ENCODE assay signal across 9 mouse cellular contexts in the genomic region with DNA sequence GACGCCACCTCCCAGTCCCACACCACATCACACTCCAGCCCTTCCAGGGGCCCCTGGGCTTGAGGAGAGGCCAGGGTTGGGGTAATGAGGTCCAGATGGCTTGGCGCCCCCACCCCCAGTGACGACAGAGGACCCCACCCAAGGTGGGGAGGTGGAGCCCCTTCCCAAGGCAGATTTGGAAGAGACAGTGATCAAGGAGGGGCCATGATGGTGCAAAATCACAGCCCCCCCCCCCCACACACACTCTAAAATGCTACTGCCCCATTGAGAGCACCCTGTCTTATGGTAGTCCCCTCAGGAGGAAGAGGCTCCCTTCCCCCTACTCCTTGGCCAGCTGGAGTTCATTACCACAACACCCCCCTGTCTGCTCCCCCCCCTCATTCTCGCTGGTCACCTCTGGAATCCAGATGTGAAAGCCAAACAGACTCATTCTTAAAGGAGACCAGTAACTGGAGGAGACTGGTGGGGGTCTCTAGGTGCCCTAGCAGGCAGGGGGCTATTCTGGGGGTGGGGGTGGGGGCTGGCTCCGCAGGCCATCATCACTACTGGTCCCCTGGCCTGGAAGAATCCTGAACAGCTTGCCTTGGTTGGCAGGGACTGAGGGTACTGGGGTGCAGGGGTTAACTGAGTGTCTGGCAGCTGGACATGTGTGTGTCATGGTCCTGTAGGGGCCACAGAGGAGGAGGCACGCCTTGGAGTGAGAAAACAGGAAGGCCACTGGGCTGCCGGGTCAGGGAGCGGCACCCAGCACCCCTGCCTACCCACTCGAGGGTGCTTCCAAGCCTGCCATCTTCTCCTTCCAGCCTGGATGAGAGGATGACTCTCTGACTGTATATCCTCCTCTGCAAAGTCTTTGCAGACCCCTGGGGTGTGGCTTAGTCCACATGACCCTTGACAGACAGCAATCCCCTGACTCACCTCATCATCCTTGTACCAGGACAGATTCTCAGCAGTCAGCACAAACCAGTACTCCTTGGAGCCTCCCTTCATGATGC. TPM values are rescaled to one million over a fixed set of nuclear protein-coding genes. Genes with fewer than 3 reads are reported as not detected.
DNase-seq lines count a peak whose midpoint lies in the region; ATAC-seq and TF ChIP-seq lines count a peak whose summit lies in the region.
"Had no signal": no experiment of that assay in that cellular context is flagged by ENCODE, and none has a peak within 500 bp of the region (broad histone marks: within the 10 kb centered on the region; RNA-seq: fewer than 3 reads in every experiment).

No protein-coding gene starts in this region.

- no peaks in the 10 kb centered on the region for H3K36me3 ChIP-seq in forebrain, embryonic 11.5 days (ENCODE audit: control insufficient read depth, insufficient read depth, low read length)
- H3K36me3 ChIP-seq in forebrain, embryonic 15.5 days = peaks cover 2% of the 10 kb centered on the region; the same call in 1 of the 2 replicates
- peaks cover 25% of the 10 kb centered on the region; the same call in 1 of the 2 replicates for H3K36me3 ChIP-seq in intestine, postnatal 0 days (ENCODE audit: control insufficient read depth, insufficient read depth)
- H3K36me3 ChIP-seq: liver, embryonic 15.5 days had no signal

- no peaks in the 10 kb centered on the region for H3K27me3 ChIP-seq in forebrain, embryonic 11.5 days (ENCODE audit: control insufficient read depth, insufficient read depth, low read length)
- no peaks in the 10 kb centered on the region for H3K27me3 ChIP-seq in forebrain, embryonic 15.5 days
- H3K27me3 ChIP-seq in intestine, postnatal 0 days (replicated peaks; ENCODE audit: control insufficient read depth, insufficient read depth, low read length) = no peaks in the 10 kb centered on the region

- peaks cover 9% of the 10 kb centered on the region; the same call in 1 of the 2 replicates for H3K4me1 ChIP-seq in forebrain, embryonic 11.5 days (replicated peaks; ENCODE audit: control insufficient read depth, insufficient read depth, low read length)
- H3K4me1 ChIP-seq in forebrain, embryonic 15.5 days = peaks cover 31% of the 10 kb centered on the region
- no peaks in the 10 kb centered on the region for H3K4me1 ChIP-seq in intestine, postnatal 0 days (replicated peaks; ENCODE audit: control insufficient read depth, insufficient read depth, low read length)
- H3K4me1 ChIP-seq: liver, embryonic 15.5 days had no signal

- no peak overlapping the region for H3K9ac ChIP-seq in forebrain, embryonic 11.5 days (ENCODE audit: low read length)
- H3K9ac ChIP-seq in forebrain, embryonic 15.5 days (replicated peaks) = no peak overlapping the region
- no peak overlapping the region for H3K9ac ChIP-seq in intestine, postnatal 0 days (ENCODE audit: low read depth, low read length)
- H3K9ac ChIP-seq: liver, embryonic 15.5 days had no signal

- TF ChIP-seq CTCF in intestine, postnatal 0 days (IDR thresholded peaks at IDR 0.05; ENCODE audit: low read depth) = no peak

- WGBS in forebrain, embryonic 11.5 days = 53% methylated on average over 9 of the region's 9 CpGs
- WGBS in forebrain, embryonic 15.5 days = 68% methylated on average over 9 of the region's 9 CpGs
- WGBS in intestine, postnatal 0 days = 49% methylated on average over 9 of the region's 9 CpGs

- peak; percentile 69 for DNase-seq in forebrain, embryonic 11.5 days (ENCODE audit: low spot score)
- DNase-seq in 3T3-L1 (ENCODE audit: low read depth, low spot score) = peak; percentile 95
- DNase-seq in gastrocnemius, postnatal 25 days = peak; percentile 75
- no peak for DNase-seq in frontal cortex, postnatal 25 days (ENCODE audit: low spot score in 2 of 2)
- DNase-seq in layer of hippocampus, adult 8-10 months (ENCODE audit: low spot score in 2 of 2) = no peak
- no peak for DNase-seq in left cerebral cortex, adult 18-20 months (ENCODE audit: low spot score in 2 of 2)

- no peaks in the 10 kb centered on the region for H3K9me3 ChIP-seq in forebrain, embryonic 11.5 days (ENCODE audit: control insufficient read depth, low read length)
- H3K9me3 ChIP-seq in forebrain, embryonic 15.5 days = no peaks in the 10 kb centered on the region
- H3K9me3 ChIP-seq in intestine, postnatal 0 days (ENCODE audit: control insufficient read depth) = no peaks in the 10 kb centered on the region
- H3K9me3 ChIP-seq: liver, embryonic 15.5 days had no signal

- ATAC-seq in forebrain, embryonic 11.5 days (replicated peaks; ENCODE audit: low FRiP score) = no peak
- no peak for ATAC-seq in forebrain, embryonic 15.5 days (replicated peaks)
- no peak for ATAC-seq in intestine, postnatal 0 days

- no peak overlapping the region for H3K4me2 ChIP-seq in forebrain, embryonic 11.5 days (ENCODE audit: low read depth, low read length, severe bottlenecking)
- H3K4me2 ChIP-seq in forebrain, embryonic 15.5 days (replicated peaks) = no peak overlapping the region
- H3K4me2 ChIP-seq in intestine, postnatal 0 days (replicated peaks; ENCODE audit: low read depth) = peak overlapping the region; percentile 13; the same call in 1 of the 2 replicates
- H3K4me2 ChIP-seq: liver, embryonic 15.5 days had no signal

- no peak overlapping the region for H3K4me3 ChIP-seq in forebrain, embryonic 11.5 days (ENCODE audit: low read depth, low read length)
- H3K4me3 ChIP-seq in forebrain, embryonic 15.5 days = no peak overlapping the region
- no peak overlapping the region for H3K4me3 ChIP-seq in intestine, postnatal 0 days (ENCODE audit: low read depth, low read length)
- H3K4me3 ChIP-seq: liver, embryonic 15.5 days had no signal

- H3K27ac ChIP-seq in forebrain, embryonic 11.5 days (ENCODE audit: low read depth, low read length) = peak overlapping the region; percentile 21; the same call in 1 of the 2 replicates
- H3K27ac ChIP-seq in forebrain, embryonic 15.5 days (replicated peaks) = no peak overlapping the region
- peak overlapping the region; percentile 46 for H3K27ac ChIP-seq in intestine, postnatal 0 days (ENCODE audit: low read depth, low read length)
- H3K27ac ChIP-seq: liver, embryonic 15.5 days had no signal

RNA-seq across cellular contexts. Expression of a gene that starts 32.0 kb away (rescaled TPM):
- 345 and 373 TPM in 2 replicates for polyA plus RNA-seq in forebrain, embryonic 11.5 days (2014; fragmentation: Nextera tagmentation; extraction: Ambion mirVana)
- 369 and 379 TPM in 2 replicates for polyA plus RNA-seq in forebrain, embryonic 15.5 days (2015; fragmentation: Nextera tagmentation; extraction: Ambion mirVana)
- total RNA-seq in gastrocnemius, postnatal 25 days (2021) = 100 to 1,000 TPM; 112 to 120 TPM
- 255 and 271 TPM in 2 replicates for polyA plus RNA-seq in intestine, postnatal 0 days (2015; fragmentation: Nextera tagmentation; extraction: Ambion mirVana)
- total RNA-seq in layer of hippocampus, adult 8-10 months (2022) = 100 to 1,000 TPM; 192 to 208 (median 196) TPM
- total RNA-seq in left cerebral cortex, adult 18-20 months (2021) = 100 to 1,000 TPM; 205 to 210 TPM

RNA-seq across cellular contexts. Expression of a gene that starts 32.2 kb away (rescaled TPM):
- 62.6 and 69.0 TPM in 2 replicates for polyA plus RNA-seq in forebrain, embryonic 11.5 days (2014; fragmentation: Nextera tagmentation; extraction: Ambion mirVana)
- polyA plus RNA-seq in forebrain, embryonic 15.5 days (2015; fragmentation: Nextera tagmentation; extraction: Ambion mirVana) = 54.0 and 55.3 TPM in 2 replicates
- total RNA-seq in gastrocnemius, postnatal 25 days (2021) = 10 to 100 TPM; 25.1 to 27.7 TPM
- 20.1 and 20.7 TPM in 2 replicates for polyA plus RNA-seq in intestine, postnatal 0 days (2015; fragmentation: Nextera tagmentation; extraction: Ambion mirVana)
- total RNA-seq in layer of hippocampus, adult 8-10 months (2022) = 100 to 1,000 TPM in 1 of 4 experiments, 10 to 100 TPM in 3; 82.9 to 103 (median 90.5) TPM
- total RNA-seq in left cerebral cortex, adult 18-20 months (2021) = 10 to 100 TPM; 66.4 to 78.3 TPM

RNA-seq across cellular contexts. Expression of a gene that starts 32.7 kb away (rescaled TPM):
- polyA plus RNA-seq in forebrain, embryonic 11.5 days (2014; fragmentation: Nextera tagmentation; extraction: Ambion mirVana) = 22.4 and 22.6 TPM in 2 replicates
- 24.7 and 27.4 TPM in 2 replicates for polyA plus RNA-seq in forebrain, embryonic 15.5 days (2015; fragmentation: Nextera tagmentation; extraction: Ambion mirVana)
- 10 to 100 TPM; 53.5 to 57.4 TPM for total RNA-seq in gastrocnemius, postnatal 25 days (2021)
- polyA plus RNA-seq in intestine, postnatal 0 days (2015; fragmentation: Nextera tagmentation; extraction: Ambion mirVana) = 15.2 and 18.1 TPM in 2 replicates
- 10 to 100 TPM; 88.0 to 97.6 (median 92.3) TPM for total RNA-seq in layer of hippocampus, adult 8-10 months (2022)
- 10 to 100 TPM; 84.2 to 88.5 TPM for total RNA-seq in left cerebral cortex, adult 18-20 months (2021)

RNA-seq across cellular contexts. Expression of a gene that starts 33.3 kb away (rescaled TPM):
- polyA plus RNA-seq in forebrain, embryonic 11.5 days (2014; fragmentation: Nextera tagmentation; extraction: Ambion mirVana) = 12.4 and 12.8 TPM in 2 replicates
- polyA plus RNA-seq in forebrain, embryonic 15.5 days (2015; fragmentation: Nextera tagmentation; extraction: Ambion mirVana) = 23.7 and 29.1 TPM in 2 replicates
- 1 to 10 TPM; 6.0 to 8.7 TPM for total RNA-seq in gastrocnemius, postnatal 25 days (2021)
- 23.5 and 30.0 TPM in 2 replicates for polyA plus RNA-seq in intestine, postnatal 0 days (2015; fragmentation: Nextera tagmentation; extraction: Ambion mirVana)
- 1,000 to 10,000 TPM; 1,146 to 1,253 (median 1,200) TPM for total RNA-seq in layer of hippocampus, adult 8-10 months (2022)
- total RNA-seq in left cerebral cortex, adult 18-20 months (2021) = 1,000 to 10,000 TPM; 1,236 to 1,244 TPM

RNA-seq across cellular contexts. Expression of a gene that starts 59.9 kb away (rescaled TPM):
- polyA plus RNA-seq in forebrain, embryonic 11.5 days (2014; fragmentation: Nextera tagmentation; extraction: Ambion mirVana) = 78.4 and 89.0 TPM in 2 replicates
- 91.5 and 95.3 TPM in 2 replicates for polyA plus RNA-seq in forebrain, embryonic 15.5 days (2015; fragmentation: Nextera tagmentation; extraction: Ambion mirVana)
- 10 to 100 TPM; 12.0 to 13.0 TPM for total RNA-seq in gastrocnemius, postnatal 25 days (2021)
- polyA plus RNA-seq in intestine, postnatal 0 days (2015; fragmentation: Nextera tagmentation; extraction: Ambion mirVana) = 74.1 and 80.0 TPM in 2 replicates
- total RNA-seq in layer of hippocampus, adult 8-10 months (2022) = 10 to 100 TPM; 48.6 to 60.0 (median 54.5) TPM
- total RNA-seq in left cerebral cortex, adult 18-20 months (2021) = 10 to 100 TPM; 49.6 to 53.6 TPM

Comparison
In these comparisons a context has a peak if more than half of its experiments do, and no peak if none do; other contexts are left out.
1. DNase-seq: peak in forebrain, embryonic 11.5 days (single experiment), 3T3-L1 (single experiment) and gastrocnemius, postnatal 25 days (single experiment); none in frontal cortex, postnatal 25 days (0 of 2), layer of hippocampus, adult 8-10 months (0 of 2) and left cerebral cortex, adult 18-20 months (0 of 2).